Mouse (Mus musculus) cerebellum, adult 2 months (tissue): ENCODE results near the gene Timm22. TPM values are rescaled to one million over a fixed set of nuclear protein-coding genes. Genes with fewer than 3 reads are reported as not detected.

Experiments used
- DNase-seq, 2 experiments: peaks; one replicate each; pipeline ENCODE4 v3.0.0; 2021
- H3K27ac ChIP-seq: fragments of 200-500 bp; 2 replicates; pipeline ENCODE4 v1.5.1; 2012; ENCODE audit warnings: low read length, control low read depth, inconsistent platforms; ENCODE audit not compliant: insufficient read depth
- H3K27me3 ChIP-seq: fragments of 200-500 bp; 2 replicates; pipeline ENCODE4 v1.6.1; 2012; ENCODE audit warnings: inconsistent platforms, mild to moderate bottlenecking, low read length, moderate library complexity; ENCODE audit not compliant: control insufficient read depth, insufficient read depth
- H3K4me1 ChIP-seq: fragments of 200-500 bp; 2 replicates; pipeline ENCODE4 v1.6.1; 2011; ENCODE audit warnings: low read length; ENCODE audit not compliant: control insufficient read depth, insufficient read depth
- H3K4me3 ChIP-seq: fragments of 200-500 bp; replicated peaks from 2 replicates; pipeline ENCODE3; 2011; ENCODE audit warnings: mild to moderate bottlenecking, low read depth, low read length, control low read depth; ENCODE audit not compliant: insufficient read depth
- CTCF ChIP-seq: fragments of 200-500 bp; IDR thresholded peaks from 2 replicates; pipeline ENCODE4 v1.5.1; 2011; ENCODE audit warnings: low read depth, mild to moderate bottlenecking, control low read depth, low read length, moderate library complexity, borderline replicate concordance; ENCODE audit not compliant: insufficient read depth
- POLR2A ChIP-seq: fragments of 200-500 bp; IDR thresholded peaks from 2 replicates; pipeline ENCODE4 v1.6.1; 2011; ENCODE audit warnings: low read length, control low read depth, borderline replicate concordance; ENCODE audit not compliant: insufficient read depth
- WGBS: fragments of 180-500 bp; shearing (Covaris S2); methylation state at CpG from one replicate; pipeline ENCODE4 v1.1.7; 2018; 5-methylcytosine and 5-hydroxymethylcytosine counted together
- polyA plus RNA-seq: library from polyadenylated mRNA; depleted of rRNA; stranded (reverse); fragments of >200 nt; gene quantifications from 2 replicates; pipeline ENCODE4 v1.2.3, GENCODE M21; 2012

Gene Timm22
- polyA plus RNA-seq, 1 experiment, result 33.7 TPM

DNA sequence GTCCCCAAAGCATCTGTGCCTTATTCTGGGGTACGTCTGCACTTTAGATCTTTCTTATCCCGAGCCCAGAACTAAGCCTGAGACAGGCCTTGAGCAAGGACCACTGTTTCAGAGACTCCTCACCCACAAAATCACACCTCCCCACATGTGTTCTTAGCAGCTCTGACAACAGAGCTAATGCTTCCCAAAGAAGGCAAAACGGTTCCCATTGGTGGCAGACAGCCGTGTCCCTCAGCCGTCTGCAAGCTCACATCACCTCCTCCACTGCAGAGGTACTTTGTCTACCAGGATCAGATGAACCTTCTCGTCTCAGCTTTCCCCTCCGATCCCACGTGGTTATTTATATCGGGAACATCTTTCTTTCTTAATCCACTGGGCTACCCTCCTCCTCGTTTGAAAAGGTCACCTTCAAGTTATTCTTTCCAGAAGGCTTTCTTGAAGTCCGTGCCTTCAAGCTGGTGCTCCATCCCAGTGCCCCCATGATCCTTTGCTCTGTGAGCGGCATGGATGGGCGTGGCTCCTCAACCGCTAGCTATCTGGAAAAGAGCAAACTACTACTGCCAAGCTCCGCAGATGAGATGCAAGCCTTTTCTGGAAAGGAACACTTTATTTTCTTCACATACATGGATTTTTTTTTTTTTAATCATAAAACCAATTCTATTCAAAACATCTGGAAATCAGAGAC lies 25.4 kb upstream of the Timm22 start:
- Histone ChIP-seq H3K27ac (no peak overlapping the region), H3K27me3 (no peaks in the 10 kb centered on the region), H3K4me3 (no peak overlapping the region), H3K4me1 (peaks cover 20% of the 10 kb centered on the region)
- no peak for DNase-seq
- 93% methylated on average over 15 of the region's 15 CpGs for WGBS
- TF ChIP-seq CTCF (no peak), POLR2A (no peak)

DNA sequence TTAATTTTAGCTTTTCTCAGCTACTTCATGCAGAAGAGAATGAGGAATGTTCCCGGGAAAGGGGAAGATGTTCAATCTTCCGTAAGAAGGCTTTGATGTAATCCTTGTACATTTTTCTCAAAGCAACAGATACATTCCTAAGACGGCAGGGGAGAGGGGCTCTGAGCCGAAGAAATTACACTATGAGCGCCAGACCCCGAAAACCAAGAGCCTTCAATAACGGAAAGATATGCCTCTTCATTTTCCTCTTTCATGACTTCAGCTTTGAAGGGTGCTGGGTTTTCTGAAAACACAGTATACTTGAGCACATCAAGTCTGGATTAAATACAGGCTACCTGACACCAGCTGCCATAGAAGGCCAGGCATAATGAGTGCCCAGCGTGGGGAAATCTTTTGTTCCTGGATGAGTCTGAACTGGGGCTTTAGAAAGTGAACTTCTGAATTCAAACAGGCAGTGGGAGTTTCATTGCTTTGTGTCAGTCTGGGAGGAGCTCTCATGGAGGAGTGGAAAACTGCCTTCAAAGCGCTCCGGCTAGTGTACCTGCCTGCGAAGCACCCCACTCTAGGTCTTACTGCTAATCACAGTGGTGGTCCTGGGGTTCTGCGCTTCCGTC lies 23.9 kb upstream of the Timm22 start:
- H3K4me1 ChIP-seq, result peaks cover 20% of the 10 kb centered on the region
- WGBS, result 73% methylated on average over 13 of the region's 13 CpGs
- no peaks in the 10 kb centered on the region for H3K27me3 ChIP-seq
- no peak for DNase-seq
- H3K27ac ChIP-seq, result no peak overlapping the region
- TF ChIP-seq CTCF (no peak), POLR2A (no peak)
- H3K4me3 ChIP-seq, result no peak overlapping the region

DNA sequence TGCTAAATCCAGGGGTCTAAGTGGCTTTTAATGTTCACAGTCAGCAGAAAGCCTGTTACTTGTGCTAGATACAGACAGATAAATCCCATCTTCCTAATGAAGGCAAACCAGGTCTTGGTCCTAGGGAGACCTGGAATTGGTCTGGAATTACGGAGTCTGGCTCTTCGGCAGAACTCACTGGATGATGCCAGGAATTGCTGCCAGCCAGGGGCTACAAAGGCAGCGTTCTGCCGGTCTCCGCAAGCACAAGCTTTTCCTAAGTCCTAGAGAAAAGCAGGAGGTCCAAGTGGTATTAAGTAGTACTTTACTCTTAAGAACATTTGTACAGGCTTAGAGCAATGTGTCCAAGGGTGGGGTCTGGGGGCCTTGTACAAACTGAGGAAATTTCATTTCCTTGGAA lies 22.4 kb upstream of the Timm22 start:
- Histone ChIP-seq H3K4me3 (no peak overlapping the region), H3K27ac (no peak overlapping the region), H3K4me1 (peaks cover 19% of the 10 kb centered on the region), H3K27me3 (no peaks in the 10 kb centered on the region)
- WGBS, result 8% methylated on average over 5 of the region's 5 CpGs
- DNase-seq, result peak in 1 of 2 experiments; percentile 56
- TF ChIP-seq POLR2A (no peak), CTCF (no peak)

DNA sequence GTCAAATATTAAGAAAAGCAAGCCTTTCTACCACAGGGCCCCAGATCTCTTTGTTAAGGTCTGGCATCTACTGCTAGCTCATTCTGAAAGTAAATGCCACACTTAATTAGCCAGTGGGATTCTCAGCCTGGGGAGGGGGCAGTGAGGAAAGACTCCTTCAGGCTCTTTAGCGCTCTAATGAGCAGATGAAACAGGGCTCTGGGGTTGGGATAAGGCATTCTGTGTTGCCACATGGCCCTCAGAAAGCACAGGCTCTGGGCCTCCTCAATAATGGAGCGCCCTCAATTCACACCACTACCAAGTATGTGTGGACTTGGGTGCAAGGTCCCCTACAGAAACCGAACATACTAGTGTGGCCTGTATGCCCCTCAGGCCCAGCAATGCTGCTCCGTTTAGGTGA lies 21.7 kb upstream of the Timm22 start:
- Histone ChIP-seq H3K4me1 (peaks cover 13% of the 10 kb centered on the region), H3K27me3 (no peaks in the 10 kb centered on the region), H3K4me3 (no peak overlapping the region), H3K27ac (no peak overlapping the region)
- no peak for DNase-seq
- WGBS, result 76% methylated on average over 4 of the region's 4 CpGs
- no peak for TF ChIP-seq POLR2A
- TF ChIP-seq CTCF, result no peak

DNA sequence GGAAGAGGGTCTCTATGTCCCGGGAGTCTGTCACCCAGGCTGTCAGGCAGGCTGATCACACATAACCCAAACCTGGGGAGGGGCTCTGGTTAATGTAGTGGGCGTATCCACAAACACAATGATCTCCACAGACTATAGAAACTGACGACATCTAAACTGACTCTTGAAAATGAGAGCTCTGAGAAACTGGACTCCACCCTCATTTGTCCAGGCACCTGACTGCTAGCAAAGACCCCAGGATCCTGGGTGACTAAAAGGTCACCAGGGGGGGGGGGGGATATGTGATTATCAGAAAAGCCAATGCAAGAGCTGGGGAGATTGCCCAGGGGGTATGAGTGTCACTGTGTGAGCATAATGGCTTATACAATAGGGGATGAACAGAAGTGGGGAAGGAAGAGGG lies 21.0 kb upstream of the Timm22 start:
- Histone ChIP-seq H3K4me3 (no peak overlapping the region), H3K27me3 (no peaks in the 10 kb centered on the region), H3K27ac (no peak overlapping the region), H3K4me1 (peaks cover 14% of the 10 kb centered on the region)
- DNase-seq, result no peak
- WGBS, result 84% methylated on average over 3 of the region's 3 CpGs
- TF ChIP-seq CTCF (no peak), POLR2A (no peak)

DNA sequence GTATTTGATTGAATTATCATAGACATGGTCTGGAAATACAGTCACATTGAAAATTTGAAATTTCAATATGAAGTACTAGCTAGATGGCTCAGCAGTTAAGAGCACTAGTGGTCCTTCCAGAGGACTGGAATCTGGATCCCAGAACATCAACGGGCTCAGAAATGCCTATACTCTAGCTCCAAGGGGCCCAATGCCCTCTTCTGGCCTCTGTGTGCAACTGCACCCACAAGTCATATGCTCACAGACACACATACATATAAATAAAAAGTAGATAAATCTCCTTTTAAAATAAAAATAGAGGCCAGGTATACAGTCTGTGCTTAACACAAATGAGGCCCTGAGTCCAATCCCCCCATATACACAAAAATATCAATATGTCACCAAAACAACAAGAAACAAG lies 19.7 kb upstream of the Timm22 start:
- DNase-seq, result no peak
- H3K4me1 ChIP-seq, result peaks cover 18% of the 10 kb centered on the region
- 80% methylated on average over 1 of the region's 1 CpGs for WGBS
- TF ChIP-seq POLR2A, result no peak
- peak; percentile 25; the same call in 1 of the 2 replicates for TF ChIP-seq CTCF
- no peak overlapping the region for H3K27ac ChIP-seq
- no peak overlapping the region for H3K4me3 ChIP-seq
- H3K27me3 ChIP-seq, result no peaks in the 10 kb centered on the region

DNA sequence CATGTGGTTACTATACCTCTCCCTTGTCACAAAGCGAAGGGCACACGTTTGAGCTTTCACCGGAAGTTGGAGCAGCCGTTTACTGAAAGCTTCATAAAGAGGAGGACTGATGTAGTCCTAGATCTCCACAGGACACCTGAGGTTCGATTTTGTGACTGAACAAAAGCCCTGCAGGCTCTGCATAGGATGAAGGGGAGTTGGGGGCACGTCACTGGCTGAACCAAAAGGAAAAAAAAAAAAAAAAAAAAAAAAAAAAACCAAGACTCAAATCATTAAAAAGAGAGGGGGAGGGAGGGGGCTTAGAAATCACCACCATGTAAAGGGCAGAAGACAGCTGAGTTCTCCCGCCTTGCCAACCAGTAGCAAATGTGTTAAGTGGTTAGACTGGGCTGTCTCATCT lies 18.0 kb upstream of the Timm22 start:
- no peak for DNase-seq
- Histone ChIP-seq H3K4me1 (peaks cover 19% of the 10 kb centered on the region), H3K4me3 (no peak overlapping the region), H3K27me3 (no peaks in the 10 kb centered on the region), H3K27ac (no peak overlapping the region)
- 38% methylated on average over 7 of the region's 7 CpGs for WGBS
- TF ChIP-seq POLR2A (no peak), CTCF (no peak)

DNA sequence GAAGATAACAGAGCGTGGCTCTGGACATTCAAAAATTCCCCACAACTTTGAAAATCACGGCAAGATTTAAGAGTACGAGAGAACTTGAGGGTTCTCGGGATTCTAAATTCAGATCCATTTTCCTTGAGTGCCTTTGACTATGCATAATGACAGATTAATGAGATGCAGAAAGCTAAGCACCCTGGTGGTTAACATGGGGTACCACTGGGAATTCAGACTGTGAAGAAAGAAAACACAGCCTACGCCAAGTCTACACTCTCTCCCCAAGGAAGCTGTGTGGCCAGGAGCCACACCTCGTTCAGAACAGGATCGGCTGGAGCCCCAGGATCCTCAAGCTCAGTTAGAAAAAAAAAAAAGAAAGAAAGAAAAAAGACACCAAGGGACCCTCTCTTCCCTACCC lies 14.2 kb upstream of the Timm22 start:
- H3K27me3 ChIP-seq, result no peaks in the 10 kb centered on the region
- 69% methylated on average over 7 of the region's 7 CpGs for WGBS
- H3K27ac ChIP-seq, result no peak overlapping the region
- H3K4me1 ChIP-seq, result peaks cover 18% of the 10 kb centered on the region
- TF ChIP-seq CTCF (no peak), POLR2A (no peak)
- no peak overlapping the region for H3K4me3 ChIP-seq
- DNase-seq, result no peak
